Mouse (Mus musculus): ENCODE results near the gene Zcchc4.
A peak's percentile ranks its signal among the peaks of the same experiment; 100 is the strongest.

Zcchc4 gene

DNA sequence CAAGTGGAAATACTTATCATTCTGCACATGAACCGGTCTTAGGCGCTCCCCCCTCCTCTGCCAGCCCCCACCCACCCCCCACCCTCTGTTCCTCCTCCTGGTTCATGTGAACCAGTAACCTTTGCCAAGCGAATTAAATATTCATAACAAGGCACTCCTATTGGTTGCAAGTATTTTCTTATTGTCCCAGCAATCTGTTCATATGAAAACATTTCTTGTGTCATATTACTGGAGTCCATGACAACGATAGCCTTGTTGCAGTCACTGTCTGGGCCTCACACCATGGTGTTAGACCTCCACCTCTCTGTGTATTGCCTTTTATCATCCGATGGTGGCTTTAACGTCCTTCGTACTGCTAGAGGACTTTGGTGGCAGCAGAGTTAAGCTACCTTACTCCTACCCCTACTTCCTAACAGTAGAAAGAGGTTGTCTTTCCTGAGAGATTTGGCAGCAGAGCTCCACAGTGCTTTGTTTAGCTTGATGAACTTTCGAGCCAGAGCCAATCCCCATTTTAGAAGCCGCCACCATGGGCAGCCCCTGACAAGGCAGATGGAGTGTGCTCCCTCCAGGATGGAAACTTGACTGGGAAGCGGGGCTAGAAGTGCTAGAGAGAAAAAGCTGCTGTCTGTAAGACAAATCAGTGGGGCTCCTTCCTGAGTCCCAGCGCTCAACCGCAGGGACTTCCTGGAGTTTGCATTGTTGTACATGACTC, 24.2 kb downstream of the Zcchc4 start:
- DNase-seq: no peak

DNA sequence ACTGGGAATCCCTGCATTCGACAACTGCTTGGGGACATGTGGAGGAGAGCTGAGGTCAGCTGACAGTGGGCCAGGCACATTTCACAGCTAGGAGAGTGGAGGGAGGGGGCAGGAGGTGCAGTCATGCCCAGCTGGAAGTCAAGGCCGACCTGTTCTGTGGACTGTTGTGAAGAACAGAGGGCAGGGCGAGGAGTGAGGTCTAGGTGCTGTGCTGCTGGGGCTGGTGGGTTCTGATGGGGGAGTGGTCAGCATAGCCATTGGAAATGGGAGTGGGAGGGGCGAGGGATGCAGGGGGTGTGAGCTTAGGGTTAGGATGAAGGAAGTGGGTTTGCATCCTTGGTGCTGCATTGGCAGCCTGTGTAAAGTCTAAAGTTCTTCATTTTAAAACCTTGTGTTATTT, 30.6 kb downstream of the Zcchc4 start:
- DNase-seq: no peak

DNA sequence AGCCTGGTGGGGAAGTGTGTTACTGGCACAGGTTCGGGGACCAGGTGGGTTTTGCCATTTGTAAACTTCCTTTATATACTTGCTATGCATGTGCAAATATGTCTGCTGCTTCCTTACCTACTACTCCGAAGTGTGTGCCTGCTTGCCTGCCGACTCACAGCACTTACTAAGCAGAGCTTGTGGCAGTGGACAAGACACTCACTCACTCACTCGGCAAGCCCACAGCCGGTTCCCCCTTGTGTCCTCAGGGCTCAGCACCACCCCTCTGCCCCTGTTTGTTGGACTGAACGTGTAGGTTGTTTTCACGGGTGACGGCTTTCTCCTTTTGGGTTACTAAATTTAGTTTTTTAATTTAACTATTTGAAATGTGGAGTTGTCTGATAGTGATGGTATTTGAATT, 31.1 kb downstream of the Zcchc4 start:
- DNase-seq: no peak

DNA sequence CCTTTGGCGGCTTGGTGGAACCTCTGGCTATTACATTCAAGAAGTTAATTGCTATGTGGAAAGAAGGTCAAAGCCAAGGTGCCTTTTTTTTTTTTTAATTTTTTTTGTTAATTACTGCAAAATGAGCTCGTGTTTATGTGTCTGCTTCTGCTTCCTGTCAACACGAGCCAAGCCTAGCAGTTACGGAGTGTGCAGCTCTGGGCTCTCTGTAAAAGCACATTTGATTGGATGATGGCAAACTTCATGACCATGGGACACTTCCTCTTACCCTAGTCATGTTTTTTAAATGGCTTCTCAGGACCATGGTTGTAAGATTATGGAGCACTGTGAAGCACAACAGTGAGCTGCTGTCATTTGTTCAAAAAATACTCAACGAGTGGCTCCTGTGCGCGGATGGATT, 31.8 kb downstream of the Zcchc4 start:
- no peak for DNase-seq

DNA sequence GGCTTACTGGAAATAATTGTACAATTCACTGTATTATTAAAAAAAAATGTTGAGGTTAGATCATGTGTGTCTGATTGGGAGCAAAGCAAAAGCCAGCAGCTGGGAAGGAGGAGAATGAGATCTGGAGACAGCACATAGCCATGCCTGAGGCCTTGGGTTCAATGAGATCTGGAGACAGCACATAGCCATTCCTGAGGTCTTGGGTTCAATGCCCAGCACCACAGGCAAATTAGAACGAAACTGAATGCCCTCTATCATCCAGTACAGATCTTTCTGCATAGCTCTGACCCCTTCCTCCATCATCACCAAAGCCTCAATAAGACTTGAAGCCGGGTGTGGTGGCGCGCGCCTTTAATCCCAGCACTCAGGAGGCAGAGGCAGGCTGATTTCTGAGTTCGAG, 35.2 kb downstream of the Zcchc4 start:
- DNase-seq: no peak

DNA sequence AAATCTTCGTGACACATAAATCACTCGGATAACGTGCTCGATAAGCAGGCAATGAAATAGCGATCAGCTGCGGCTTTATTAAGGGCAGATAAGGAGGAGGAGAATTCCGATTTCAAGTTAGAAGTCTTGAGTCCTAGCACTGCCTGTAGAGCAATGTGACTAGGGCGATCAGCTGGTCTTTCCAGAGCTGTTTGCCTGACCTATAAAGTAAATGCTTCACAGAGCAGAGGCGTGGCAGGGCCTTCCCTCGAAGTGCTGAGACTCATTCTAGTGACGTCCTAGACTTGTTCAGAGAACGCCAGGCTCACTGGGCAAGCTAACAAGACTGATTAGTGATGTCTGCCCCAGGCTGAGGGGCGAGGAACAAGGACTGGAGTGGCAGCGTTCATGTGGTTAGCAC, 35.8 kb downstream of the Zcchc4 start:
- no peak for DNase-seq

DNA sequence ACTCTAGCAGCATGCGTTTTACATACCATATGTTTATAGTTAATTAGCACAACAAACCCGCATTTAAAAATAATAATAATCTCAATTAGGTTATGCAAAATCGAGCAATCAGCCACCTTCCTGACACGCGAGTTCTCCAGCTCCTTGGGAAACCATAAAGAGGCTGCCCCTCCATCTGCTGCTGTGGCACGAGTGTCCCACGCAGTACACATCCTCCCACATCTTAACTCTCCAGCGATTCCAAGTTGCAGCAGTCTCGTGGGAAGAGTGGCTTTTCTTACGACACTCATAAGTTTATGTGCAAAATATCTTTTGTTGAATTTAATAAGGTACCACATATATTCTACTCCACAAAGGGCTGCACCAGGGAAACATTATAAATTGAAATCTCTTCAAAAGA, 37.2 kb downstream of the Zcchc4 start:
- peak; percentile 45 for DNase-seq

DNA sequence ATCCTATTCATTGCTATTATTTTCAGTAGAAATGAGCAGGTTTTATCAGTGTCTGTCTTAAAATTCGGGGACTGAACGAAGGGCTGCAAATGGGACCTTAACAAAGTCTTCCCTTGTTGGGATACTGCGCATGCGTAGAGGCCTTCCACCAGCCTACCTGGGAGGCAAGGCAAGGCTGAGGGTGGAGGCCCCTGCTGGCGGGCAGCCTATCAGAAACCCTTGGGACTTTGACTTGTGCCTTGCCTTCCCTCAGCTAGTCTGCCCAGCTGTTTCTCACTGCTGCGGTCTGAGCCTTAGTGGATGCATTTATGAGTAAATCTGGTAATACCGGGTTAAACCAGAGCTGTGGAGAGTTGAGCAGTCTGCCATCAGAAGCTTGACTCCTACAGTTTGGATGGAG, 38.1 kb downstream of the Zcchc4 start:
- no peak for DNase-seq

DNA sequence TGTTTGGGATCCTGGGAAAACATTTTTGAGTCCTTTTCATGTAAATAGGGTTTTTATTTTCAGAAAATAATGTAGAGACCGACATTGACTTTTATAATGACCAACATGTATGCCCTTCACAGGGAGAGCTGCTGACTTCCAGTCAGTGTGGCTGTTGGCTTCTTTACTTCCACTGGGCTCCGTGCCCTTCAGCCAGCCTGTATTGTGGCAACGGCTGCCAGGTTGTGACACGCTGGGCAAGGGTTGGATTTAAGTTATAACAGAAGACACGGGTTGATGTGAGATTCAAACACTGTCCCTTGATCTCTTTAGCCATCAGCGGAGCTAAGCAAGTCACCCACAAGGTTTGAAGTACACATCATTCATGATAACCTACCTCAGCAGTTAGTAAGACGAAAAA, 43.5 kb downstream of the Zcchc4 start:
- no peak for DNase-seq

DNA sequence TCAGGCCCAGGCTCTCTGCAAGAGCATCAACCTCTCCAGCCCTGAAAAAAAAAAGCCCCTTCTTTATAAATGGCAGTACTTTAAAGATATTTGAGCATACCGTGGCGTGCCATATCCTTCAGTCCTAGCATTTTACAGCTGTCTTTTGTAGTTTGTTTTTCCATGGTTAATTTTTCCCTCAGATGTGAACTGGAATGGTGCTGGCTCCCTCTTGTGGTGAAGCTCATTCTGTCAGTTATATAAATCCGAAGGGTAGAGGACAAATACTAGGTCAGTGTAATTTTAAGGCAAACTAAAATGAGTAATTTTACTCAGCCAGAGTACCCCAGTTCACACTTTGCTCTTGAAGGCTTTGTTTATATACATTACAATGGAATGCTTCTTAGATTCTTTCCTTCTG, 46.5 kb downstream of the Zcchc4 start:
- DNase-seq: peak; percentile 70

DNA sequence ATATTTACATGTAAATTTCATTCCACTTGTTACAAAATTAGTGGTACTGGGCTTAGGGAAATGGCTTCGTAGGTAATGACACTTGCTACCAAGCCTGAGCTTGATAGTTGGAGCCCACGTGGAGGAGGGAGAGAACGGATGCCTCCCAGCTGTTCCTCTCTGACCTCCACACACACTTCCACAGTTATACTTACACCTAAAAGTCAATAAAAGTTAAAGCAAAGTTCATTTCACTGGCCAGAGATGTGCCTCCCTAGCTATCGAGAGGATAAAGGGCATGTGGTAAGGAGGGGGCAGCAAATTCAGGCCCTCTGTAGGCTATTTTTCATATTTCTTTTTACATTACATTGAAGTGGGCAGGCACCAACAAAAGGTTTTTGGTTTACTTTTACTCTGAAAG, 52.7 kb downstream of the Zcchc4 start:
- DNase-seq: no peak

DNA sequence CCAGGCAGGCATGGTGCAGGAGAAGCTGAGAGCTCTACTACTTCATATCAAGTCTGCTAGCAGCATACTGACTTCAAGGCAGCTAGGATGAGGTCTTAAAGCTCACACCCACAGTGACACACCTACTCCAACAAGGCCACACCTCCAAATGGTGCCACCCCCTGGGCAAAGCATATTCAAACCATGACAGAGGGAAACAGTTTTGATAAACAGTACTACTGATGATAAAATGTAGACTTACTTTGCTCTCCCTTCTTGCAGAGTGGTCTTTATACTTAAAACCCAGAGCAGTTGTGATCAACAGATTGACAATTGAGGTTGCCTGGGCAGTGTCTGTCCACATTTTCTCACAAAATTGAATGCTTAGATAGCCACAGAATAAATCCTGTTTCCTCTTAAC, 57.8 kb downstream of the Zcchc4 start:
- DNase-seq: no peak

DNA sequence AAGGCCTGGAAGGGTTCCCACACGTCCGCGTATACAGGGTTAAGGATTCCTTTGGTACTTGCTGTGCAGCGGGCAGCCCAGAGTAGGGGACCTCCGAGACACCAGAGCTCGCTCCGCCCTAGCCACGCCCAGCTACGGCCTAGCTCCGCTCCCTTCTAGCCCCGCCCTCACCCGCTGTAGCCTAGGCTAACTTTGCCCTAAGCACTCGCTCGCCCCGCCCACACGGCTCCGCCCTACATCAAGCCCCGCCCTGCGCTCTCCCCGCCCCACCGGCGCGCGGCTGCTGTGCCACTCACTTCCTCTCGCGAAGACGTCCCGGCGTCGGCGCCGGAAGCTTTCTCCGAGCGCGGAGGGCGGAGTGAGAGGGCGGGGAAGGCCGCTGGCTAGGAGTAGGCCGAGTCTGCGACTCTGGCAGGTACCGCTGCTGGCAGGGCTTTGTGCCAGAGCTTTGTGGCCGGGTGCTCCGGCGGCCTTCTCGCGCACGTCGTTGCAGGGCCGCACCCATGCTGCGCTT, 58.6 kb downstream of the Zcchc4 start, which contains the start of gene Anapc4:
Anapc4 (plus strand) TSS at position 252 of the 514 bp plus-strand sequence.
- peak; percentile 100 for DNase-seq

DNA sequence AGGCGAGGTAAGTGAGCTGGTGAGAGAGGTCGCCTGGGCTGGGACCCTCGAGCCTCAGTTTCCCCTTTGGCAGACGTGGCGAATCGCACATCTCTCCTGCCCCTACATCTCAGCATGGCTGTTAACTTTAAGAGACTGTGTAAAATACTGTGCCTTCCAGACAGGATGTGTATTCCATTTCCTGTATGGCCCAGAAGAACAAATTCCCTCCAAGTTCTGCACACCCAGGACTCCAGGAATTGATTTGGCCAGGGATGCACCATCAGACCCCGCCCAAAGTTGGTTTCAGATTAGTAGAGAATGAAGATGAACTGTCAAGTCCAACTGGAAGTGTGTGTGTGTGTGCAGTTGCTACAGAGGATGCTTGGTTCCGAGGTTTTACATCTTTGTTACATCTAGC, 59.2 kb downstream of the Zcchc4 start:
- no peak for DNase-seq

DNA sequence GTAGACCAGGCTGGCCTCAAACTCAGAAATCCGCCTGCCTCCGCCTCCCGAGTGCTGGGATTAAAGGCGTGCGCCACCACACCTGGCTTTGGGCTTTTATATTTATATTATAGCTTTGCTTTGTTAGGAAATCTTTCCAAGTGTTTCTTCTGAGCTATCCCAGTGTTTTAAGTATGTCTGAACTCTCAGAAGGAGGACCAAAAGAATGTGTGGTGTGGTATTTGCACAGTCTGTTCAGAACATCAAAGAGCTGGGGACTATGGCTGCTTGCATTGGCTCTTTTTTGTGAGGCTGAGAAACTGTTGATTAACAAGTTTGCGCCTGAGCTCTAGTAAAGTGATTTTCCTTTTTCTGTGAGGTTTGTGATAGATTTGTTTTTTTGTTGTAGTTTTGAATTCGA, 69.1 kb downstream of the Zcchc4 start:
- DNase-seq: no peak

DNA sequence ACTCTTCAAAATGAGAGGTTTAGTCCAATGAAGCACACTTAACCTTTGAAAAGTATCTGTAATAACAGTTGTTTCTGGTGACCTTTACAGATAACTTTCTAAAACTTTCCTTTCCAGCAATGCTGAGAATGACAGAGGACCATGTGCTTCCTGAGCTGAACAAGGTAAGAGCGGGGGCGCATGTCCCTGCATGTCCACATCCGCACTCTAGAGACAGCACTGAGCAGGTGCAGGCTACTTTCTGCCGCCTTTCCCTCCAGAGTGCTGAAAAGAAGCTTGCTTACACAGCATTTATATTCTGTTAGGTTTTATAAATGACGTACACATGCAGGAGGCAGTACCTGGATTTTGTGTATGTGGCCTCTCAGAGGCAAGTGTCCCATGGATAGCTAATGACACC, 80.5 kb downstream of the Zcchc4 start:
- DNase-seq: no peak

DNA sequence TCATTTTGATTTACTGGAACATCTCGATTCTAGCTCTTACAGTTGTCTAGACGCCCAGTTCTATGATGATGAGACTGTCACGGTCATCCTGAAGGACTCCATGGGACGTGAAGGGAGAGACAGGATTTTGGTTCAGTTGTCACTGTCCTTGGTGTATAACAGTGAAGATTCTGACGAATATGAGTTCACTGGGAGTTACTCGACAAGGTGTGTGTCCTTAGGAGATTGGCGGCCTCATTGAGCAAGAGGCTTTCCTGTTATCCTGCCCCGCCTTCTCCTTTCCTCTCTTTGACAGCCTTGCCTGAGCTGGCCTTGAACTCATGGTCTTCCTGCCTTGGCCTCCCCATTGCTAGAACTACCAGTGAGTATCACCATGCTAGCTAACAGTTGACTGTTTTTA, 89.2 kb downstream of the Zcchc4 start:
- DNase-seq: no peak

DNA sequence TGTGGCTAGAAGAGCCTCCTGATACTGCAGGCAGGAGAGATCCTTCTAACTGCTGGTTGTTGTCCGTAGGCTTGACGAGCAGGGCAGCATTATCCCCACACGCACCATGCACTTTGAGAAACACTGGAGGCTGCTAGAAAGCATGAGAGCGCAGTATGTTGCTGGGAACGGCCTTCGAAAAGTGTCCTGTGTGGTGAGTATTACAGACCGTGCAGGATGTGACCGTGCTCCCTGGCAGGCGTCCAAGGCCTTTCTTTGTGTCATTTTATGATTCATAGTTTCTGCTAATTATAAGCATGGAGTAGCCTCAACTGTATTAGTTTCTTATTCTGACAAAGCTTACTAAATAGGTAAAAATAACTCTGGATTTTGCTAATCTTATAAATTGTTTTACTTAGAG, 90.6 kb downstream of the Zcchc4 start:
- peak; percentile 21 for DNase-seq

DNA sequence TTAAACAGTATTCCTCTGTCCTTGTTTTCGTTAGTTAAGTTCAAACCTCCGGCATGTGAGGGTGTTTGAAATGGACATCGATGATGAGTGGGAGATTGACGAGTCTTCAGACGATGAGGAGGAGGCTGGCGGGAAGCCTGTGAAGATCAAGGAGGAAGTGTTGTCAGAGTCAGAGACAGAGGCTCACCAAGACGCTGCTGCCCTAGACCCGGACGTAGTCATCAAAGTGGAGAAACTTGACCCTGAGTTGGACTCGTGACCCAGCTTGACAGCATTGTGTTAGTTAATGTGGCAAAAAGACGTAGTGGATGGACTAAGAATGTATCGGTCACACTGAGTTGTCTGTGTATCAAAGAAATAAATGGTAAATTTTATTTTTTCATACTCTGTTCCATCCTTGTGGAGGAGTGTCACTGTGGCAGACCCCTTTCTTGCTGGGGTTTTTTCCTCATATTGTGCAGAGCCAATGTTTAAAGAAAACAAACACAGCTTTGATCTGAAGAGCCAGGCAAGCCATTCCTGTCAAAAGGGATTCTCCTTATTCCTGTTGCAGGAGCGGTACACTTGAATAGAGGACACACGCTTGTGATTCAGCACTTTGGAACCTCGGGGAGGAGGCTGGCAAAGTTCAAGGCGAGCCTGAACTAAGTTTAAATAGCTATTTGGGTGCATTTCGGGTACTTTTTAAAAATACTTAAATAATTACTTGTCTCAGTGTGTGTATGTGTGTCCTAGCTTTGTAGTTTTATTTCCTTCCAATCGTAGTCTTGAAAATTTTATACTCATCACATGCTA, 91.3 kb downstream of the Zcchc4 start:
- no peak for DNase-seq

DNA sequence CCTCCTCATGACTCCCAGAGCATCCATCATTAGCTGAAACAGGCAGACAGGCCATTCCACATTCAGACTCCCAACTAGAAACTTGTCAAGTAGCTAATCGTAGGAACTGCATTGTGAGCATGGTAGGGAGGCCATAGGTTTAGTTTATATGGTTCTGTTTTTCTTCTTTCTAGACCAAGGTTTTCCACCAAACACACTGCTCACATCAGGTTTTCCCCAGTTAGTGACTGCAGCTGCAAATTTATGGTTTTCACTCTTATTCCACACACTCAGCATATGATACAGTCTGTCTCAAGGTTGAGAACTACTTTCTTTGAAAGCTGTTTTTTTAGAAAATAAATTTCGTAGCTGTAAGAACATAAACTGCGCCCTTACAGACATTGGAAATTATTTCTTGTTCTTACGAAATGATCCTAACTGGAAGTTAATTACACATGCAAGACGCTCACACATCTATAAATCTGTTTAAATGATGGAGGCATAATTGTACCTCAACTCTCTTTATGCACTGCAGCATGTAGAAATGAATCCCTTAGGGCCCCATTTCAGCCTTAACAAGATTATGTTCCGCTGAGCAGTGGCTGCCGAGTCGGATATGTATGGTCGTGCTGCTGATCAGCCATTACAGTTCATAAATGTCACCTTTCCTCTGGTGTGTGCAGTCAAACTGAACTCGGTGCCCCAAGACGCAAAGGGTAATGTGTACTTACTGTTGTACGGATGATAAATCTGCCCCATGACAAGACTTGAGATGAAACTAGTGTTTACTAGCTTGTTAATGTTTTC, 93.9 kb downstream of the Zcchc4 start:
- no peak for DNase-seq

DNA sequence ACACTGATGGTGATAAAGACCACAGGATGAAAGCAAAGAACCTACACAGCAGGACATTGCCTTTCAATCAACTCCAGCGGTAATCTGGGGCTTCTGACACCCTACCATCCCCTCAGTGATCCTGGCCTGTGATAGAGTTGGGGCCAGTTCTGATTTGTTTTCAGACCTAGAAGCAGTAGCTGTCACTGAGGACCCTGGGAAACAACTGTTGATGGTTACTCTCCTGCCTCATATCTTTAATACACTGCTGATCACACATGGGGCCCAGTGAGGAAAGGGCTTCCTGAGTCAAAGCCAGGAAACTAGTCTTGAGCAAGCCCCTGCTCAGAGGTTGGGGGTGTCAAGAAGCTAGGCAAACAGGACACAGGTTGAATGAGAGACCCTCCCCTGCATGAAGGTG, 96.3 kb downstream of the Zcchc4 start:
- DNase-seq: no peak

DNA sequence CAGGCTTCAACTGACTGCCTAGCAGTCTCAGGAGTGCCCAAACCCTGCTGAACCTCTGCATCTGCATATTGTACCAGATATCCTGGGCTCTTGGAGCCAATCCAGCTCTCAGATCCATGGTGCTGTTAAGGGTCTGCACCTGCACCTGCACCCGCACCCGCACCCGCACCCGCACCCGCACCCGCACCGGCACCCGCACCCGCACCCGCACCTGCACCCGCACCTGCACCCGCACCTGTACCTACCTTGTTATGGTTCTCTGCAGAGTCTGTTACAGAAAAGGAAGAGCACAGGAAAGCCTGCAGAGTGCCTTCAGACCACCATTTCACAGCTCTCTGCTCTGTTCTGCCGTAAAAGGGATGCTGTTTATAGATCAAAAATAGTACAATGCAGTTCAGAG, 96.8 kb downstream of the Zcchc4 start:
- DNase-seq: no peak

Measured in right cerebral cortex, adult 18-20 months (tissue).